Mouse (Mus musculus) cerebellum, adult 11 months (tissue): ENCODE measurements around the gene Mef2a.
A peak's percentile ranks its signal among the peaks of the same experiment; 100 is the strongest.

Experiments
- DNase-seq: peaks from one replicate; pipeline ENCODE4 v3.0.0; 2022

Mef2a gene

GRCm38 (mm10) chr7:67243121-67243893 lies 129.4 kb downstream of the Mef2a start:
- DNase-seq = no peak

GRCm38 (mm10) chr7:67241969-67242368 lies 130.7 kb downstream of the Mef2a start:
- DNase-seq = no peak

DNA sequence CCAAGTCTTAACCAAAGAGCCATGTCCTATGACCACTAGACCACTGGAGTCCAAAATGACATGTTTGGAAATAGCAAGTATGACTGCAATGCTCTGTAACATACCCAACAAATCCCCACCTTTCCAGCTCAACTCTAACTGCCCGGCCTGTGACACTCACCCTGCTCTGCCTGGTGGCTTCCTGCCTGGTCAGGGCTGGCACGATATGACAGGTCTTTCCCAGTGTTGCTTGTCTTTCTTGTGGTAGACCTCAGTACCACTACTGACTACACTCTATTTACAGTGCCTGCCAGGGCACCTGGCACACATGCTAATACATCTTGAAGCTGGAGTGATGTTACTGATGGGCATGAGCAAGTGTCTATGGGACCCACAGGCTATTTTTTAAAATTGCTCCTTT lies 134.9 kb downstream of the Mef2a start:
- no peak for DNase-seq

DNA sequence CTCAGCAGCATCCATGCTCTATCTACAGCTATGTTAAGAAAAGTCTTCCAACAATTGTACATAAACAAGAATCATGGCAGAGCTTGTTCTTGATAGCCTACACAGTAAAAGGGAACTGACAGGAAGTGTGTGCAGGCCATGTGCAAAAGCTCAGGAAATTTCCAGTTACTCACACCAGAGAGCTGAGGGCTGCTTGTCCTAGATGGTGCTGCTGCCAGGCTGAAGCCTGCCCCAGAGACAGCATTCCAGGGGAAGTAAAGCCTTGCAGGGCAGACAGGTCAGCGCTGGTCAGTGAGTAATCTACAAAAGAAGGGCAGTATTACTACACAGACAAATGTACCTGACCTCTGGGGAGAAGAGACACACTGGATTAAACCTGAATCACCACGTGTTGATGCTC lies 136.3 kb downstream of the Mef2a start:
- no peak for DNase-seq

DNA sequence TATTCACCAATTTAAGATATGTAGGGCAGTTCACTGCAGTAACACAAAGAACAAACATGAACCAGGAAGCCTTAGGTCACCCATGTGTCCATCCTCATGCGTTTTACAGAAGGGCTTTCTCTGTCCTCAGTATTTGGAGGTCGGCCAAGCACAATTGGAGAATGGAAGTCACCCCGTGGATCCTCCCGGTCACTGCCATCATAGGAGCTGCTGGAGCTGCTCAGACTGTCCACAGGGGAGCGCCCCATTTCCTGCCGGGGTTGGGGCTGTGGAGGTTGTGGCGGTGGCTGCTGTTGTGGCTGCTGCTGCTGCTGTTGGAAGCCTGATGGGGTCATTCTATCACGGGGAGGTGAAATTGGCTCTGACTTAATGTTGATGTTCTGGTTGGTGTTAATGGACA lies 137.9 kb downstream of the Mef2a start:
- DNase-seq = no peak

GRCm38 (mm10) chr7:67232504-67232903 lies 140.2 kb downstream of the Mef2a start:
- DNase-seq = no peak

DNA sequence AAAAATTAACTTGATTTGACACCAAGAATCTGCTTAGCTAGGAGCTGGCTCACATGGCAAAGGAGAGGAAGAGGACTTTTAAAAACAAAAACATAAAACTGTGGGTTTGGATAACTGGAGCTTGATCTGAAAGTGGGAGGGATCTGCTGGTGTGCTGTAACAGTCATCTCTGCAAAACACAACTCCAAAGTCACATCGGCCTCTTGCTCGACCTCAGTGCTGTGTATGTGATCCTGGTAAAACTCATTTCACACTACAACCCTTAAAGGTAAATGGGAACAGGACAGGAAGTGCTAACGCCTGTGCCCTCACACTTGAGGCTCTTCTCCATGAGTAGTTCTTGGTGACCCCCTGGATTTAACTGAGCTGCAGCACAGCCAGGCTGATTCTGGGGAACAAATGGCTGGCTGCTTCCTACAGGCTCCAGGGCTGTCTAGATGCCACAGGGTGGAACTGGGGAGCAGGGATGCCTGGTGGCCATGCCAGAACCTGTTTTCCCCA lies 142.0 kb downstream of the Mef2a start:
- no peak for DNase-seq

- DNase-seq = no peak
These were observed 142.4 kb downstream of the Mef2a start for GRCm38 (mm10) chr7:67230221-67230620.

DNA sequence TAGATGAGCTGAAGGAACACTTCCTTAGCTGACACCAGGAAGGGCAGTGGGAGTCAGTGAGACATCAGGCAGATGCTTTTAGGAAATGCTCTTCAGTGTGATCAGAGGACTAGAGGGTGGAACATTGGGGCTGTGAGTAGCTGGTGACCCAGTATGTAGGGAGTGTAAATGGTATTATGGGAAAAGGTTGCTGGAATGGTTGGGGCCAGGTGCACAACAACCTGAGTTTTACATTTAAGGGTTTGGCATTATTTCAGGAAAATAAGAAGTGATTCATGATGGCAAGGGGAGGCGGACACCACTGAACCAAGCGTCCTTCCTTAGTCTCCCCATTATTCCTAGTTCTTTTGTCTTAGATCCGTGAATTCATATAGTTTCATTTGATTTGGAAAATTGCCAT lies 143.0 kb downstream of the Mef2a start:
- no peak for DNase-seq

DNA sequence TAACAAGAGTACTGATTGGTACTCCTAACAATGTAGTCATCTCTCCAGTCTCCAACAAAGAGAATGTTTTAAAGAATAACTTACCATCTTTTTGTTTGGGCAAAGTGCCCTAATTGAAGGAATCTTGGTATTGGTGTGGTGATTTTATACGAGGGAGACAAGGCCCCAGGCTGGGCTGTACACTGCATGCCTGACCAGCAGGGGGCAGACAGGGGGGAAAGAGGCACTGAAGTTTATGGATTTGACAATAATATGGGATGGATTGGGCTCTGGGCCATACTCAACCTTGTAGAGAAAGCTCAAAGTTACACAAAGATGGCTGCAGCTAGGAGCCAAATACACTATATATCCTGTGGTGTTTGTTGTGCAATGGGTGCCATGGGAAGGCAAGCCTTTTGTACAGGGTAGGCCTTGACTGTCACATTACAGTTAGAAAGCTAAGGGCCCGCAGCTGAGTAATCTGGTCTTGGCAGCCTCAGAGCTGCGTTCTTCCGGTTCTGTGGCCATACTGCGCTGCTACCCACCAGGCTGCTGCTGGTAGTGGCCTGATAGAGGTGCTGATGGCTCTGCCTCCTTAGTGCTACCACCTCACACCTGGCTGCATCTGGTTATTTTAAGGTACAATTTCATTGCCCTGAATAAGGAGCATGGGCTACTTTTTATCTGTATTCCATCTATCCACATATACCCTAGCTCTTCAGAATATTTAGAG lies 143.6 kb downstream of the Mef2a start:
- DNase-seq = no peak

- peak; percentile 83 for DNase-seq
These were observed 144.3 kb downstream of the Mef2a start for GRCm38 (mm10) chr7:67228390-67228789.

DNA sequence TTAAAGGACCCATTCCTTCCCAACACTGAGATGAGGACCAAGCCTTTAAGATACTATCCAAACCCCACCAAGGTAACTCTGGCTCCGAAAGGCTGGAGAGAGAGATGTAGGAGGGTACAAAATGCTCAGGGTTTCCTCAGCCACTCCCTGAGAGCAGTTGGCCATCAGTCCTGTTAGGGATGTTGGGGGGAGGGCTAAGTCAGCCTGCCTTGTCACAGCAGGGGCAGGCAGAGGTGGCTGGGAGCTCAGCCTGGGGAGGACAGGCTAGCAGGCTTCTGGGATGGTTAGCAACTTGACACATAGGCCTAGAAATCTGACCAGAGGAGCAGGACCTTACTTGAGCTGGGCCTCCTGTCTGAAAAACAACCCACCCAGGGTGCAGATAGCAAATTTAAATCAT lies 145.1 kb downstream of the Mef2a start:
- DNase-seq = no peak

DNA sequence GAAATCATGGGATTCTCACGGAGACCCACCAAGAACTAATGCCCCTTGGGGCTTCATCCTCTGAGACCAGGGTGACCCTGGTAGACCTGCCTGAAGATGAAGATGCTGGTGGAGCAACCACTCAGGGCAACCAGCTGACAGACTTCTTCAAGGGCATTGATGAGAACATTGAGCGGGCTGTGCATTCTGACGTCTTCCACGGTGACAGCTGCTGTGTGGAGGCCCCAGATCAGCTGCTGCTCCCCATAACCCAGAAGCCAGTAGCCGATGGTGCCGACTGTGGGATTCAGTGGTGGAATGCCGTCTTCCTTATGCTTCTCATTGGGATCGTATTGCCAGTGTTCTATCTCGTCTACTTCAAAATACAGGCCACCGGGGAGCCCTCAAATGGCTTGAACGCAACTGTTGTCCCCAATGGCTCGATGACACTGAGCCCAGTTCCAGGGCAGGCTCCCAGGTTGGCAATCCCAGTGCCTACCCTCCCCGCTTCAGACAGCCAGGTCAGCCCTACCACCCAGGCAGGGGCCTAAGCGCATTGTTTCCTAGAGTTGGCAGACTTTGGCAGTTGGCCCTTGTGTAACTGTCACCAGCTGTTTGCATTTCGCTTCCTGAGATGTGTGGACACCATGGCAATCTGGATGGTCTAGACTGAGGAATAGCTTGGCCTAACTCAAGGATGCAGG lies 146.6 kb downstream of the Mef2a start:
- DNase-seq = no peak

GRCm38 (mm10) chr7:67222220-67222862 lies 150.3 kb downstream of the Mef2a start, which contains the start of gene Lysmd4:
Gene Lysmd4 (plus strand): TSS chr7:67222544.
- DNase-seq = peak; percentile 96

DNA sequence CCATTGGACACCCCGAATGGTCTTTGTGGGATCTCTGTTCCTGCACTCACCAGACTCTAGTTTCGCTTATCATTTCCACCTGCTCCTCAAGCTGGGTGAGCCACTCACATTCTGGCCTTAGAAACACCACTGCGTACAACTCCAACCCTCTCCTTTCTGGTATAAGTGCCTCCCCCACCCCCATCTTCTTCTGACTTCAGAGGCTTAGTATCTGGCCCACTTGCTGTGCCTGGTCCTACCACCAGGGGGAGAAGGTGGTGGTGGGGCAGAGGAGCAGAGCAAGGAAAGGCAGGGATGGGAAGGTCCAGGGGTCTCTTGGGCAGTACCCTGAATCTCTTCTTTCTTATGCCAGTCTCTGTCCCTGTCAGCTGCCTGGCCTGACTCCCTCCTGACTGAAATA lies 155.6 kb downstream of the Mef2a start:
- DNase-seq = no peak

GRCm38 (mm10) chr7:67216351-67216750 lies 156.3 kb downstream of the Mef2a start:
- no peak for DNase-seq

GRCm38 (mm10) chr7:67213589-67213988 lies 159.1 kb downstream of the Mef2a start:
- no peak for DNase-seq

- no peak for DNase-seq
These were observed 160.7 kb downstream of the Mef2a start for GRCm38 (mm10) chr7:67211971-67212370.

DNA sequence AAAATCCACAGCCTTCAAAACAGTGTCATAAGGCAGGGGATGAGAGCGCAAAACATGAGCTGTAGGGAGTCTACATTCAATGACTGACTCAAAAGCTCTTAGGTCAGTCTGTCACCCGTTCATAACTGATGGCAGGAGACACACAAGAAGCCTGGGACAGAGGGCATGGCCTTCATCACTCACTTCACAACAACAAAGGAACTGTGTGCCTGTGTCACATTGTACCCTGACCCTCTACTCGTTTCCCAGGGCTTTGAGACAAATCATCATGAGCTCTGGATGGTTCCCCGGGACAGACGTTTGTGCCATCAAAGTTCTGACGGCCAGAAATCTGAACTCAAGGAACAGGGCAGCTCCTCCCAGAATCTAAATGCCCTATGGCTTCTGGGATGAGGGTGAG lies 161.3 kb downstream of the Mef2a start:
- no peak for DNase-seq

- no peak for DNase-seq
These were observed 162.4 kb downstream of the Mef2a start for GRCm38 (mm10) chr7:67210004-67210833.

DNA sequence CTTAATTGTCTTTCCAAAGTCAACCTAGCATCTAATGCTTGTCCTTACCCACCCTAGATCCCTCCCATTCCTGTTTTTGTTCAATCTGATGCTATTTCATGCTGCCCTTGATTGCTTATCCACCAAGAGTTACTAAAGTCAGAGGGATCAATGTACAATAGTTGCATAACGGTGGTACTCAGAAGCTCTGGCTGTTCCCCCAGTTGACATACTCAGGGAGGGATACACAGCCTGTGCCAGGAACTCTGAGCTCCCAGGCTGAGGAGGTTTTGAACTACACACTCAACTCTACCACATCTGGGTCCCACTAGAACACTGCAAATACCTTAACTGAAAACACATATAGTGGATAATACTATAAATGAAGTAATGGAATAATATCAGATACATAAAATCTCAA lies 164.3 kb downstream of the Mef2a start:
- no peak for DNase-seq

- no peak for DNase-seq
These were observed 165.0 kb downstream of the Mef2a start for GRCm38 (mm10) chr7:67207701-67208100.
